23 mouse cellular contexts compared by ENCODE assay signal in the genomic region with DNA sequence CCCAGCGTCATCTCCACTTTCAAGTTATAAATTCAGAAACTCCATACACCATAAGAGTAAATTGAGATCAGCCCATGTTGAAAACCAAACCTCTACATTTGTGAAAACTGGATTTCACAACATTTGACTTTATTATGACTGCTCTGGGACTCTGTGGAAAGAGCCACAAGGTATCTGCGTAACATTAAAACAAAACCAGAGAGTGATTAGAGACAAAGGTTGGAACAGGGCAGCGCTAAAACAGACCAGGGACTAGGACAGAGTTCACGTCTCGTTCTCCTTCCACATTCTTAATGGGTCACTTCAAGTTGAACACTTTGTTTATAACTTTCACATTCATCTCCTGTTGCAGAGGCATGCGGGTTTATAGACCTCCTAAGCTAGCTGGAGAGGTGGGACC.
DNase-seq lines count a peak whose midpoint lies in the region; ATAC-seq and TF ChIP-seq lines count a peak whose summit lies in the region.
"Had no signal": no experiment of that assay in that cellular context is flagged by ENCODE, and none has a peak within 500 bp of the region (broad histone marks: within the 10 kb centered on the region; RNA-seq: fewer than 3 reads in every experiment).

No protein-coding gene starts in this region.

- no peak overlapping the region for H3K9ac ChIP-seq in kidney, embryonic 14.5 days (ENCODE audit: low read depth, low read length)
- H3K9ac ChIP-seq in stomach, postnatal 0 days (ENCODE audit: low read length), result no peak overlapping the region
- H3K9ac ChIP-seq: heart, embryonic 15.5 days; hindbrain, embryonic 12.5 days; liver, embryonic 13.5 days; midbrain, embryonic 13.5 days had no signal

- no peak overlapping the region for H3K4me3 ChIP-seq in kidney, embryonic 14.5 days (ENCODE audit: low read length)
- H3K4me3 ChIP-seq in brown adipose tissue, adult 24 weeks (ENCODE audit: insufficient read depth, low read depth, low read length), result no peak overlapping the region
- H3K4me3 ChIP-seq in limb, embryonic 10.5 days, result no peak overlapping the region
- no peak overlapping the region for H3K4me3 ChIP-seq in stomach, postnatal 0 days (ENCODE audit: low read depth, low read length)
- H3K4me3 ChIP-seq: heart, embryonic 15.5 days; hindbrain, embryonic 12.5 days; left cerebral cortex, adult 2 months; liver, embryonic 13.5 days; midbrain, embryonic 13.5 days had no signal

- TF ChIP-seq CTCF in stomach, postnatal 0 days (IDR thresholded peaks at IDR 0.05; ENCODE audit: low read depth), result no peak

- no peaks in the 10 kb centered on the region for H3K9me3 ChIP-seq in kidney, embryonic 14.5 days (ENCODE audit: control insufficient read depth, low read length)
- no peaks in the 10 kb centered on the region for H3K9me3 ChIP-seq in limb, embryonic 10.5 days (replicated peaks)
- no peaks in the 10 kb centered on the region for H3K9me3 ChIP-seq in stomach, postnatal 0 days (ENCODE audit: control insufficient read depth, low read length)
- H3K9me3 ChIP-seq: heart, embryonic 15.5 days; hindbrain, embryonic 12.5 days; liver, embryonic 13.5 days; midbrain, embryonic 13.5 days had no signal

- DNase-seq in kidney, adult 9 months, result peak; percentile 46
- DNase-seq in limb, embryonic 10.5 days (ENCODE audit: low spot score), result no peak
- no peak for DNase-seq in stomach, postnatal 0 days (ENCODE audit: low spot score)
- DNase-seq: adrenal gland, adult 2 months; B cell, adult 2 months; cerebellum, adult 8-10 months; gastrocnemius, postnatal 14 days; heart, postnatal 36 days; liver, embryonic 13.5 days; lung, adult 2 months; lung, postnatal 10 days; thymus, postnatal 4 days had no signal

- WGBS in kidney, embryonic 14.5 days, result 55% methylated on average over 6 of the region's 6 CpGs
- 71% methylated on average over 6 of the region's 6 CpGs for WGBS in limb, embryonic 10.5 days
- 59% methylated on average over 6 of the region's 6 CpGs for WGBS in stomach, postnatal 0 days

- no peaks in the 10 kb centered on the region for H3K36me3 ChIP-seq in kidney, embryonic 14.5 days (ENCODE audit: control insufficient read depth, insufficient read depth, low read length)
- H3K36me3 ChIP-seq in limb, embryonic 10.5 days, result no peaks in the 10 kb centered on the region
- no peaks in the 10 kb centered on the region for H3K36me3 ChIP-seq in stomach, postnatal 0 days (ENCODE audit: control insufficient read depth, insufficient read depth, low read length)
- H3K36me3 ChIP-seq: heart, embryonic 15.5 days; hindbrain, embryonic 12.5 days; liver, embryonic 13.5 days; midbrain, embryonic 13.5 days had no signal

- no peak overlapping the region for H3K4me2 ChIP-seq in kidney, embryonic 14.5 days (replicated peaks; ENCODE audit: low read depth, low read length)
- peak overlapping the region; percentile 11; the same call in 1 of the 2 replicates for H3K4me2 ChIP-seq in stomach, postnatal 0 days (replicated peaks; ENCODE audit: low read depth)
- H3K4me2 ChIP-seq: heart, embryonic 15.5 days; hindbrain, embryonic 12.5 days; liver, embryonic 13.5 days; midbrain, embryonic 13.5 days had no signal

- no peak overlapping the region for H3K27ac ChIP-seq in kidney, embryonic 14.5 days (ENCODE audit: low read depth, low read length)
- H3K27ac ChIP-seq in brown adipose tissue, adult 24 weeks (replicated peaks; ENCODE audit: low read depth, low read length), result peak overlapping the region; percentile 84
- 0 out of 2 replicates have a peak overlapping the region, but pooled peaks have one; percentile 47 for H3K27ac ChIP-seq in limb, embryonic 10.5 days
- no peak overlapping the region for H3K27ac ChIP-seq in stomach, postnatal 0 days (replicated peaks)
- H3K27ac ChIP-seq: heart, embryonic 15.5 days; hindbrain, embryonic 12.5 days; kidney, postnatal 0 days; left cerebral cortex, adult 2 months; liver, embryonic 13.5 days; macrophage; midbrain, embryonic 13.5 days had no signal

- H3K4me1 ChIP-seq in kidney, embryonic 14.5 days (ENCODE audit: control insufficient read depth, insufficient read depth, low read length), result peaks cover 10% of the 10 kb centered on the region
- peaks cover 5% of the 10 kb centered on the region; the same call in 1 of the 2 replicates for H3K4me1 ChIP-seq in brown adipose tissue, adult 24 weeks (ENCODE audit: control insufficient read depth, insufficient read depth, insufficient read length, low read length)
- H3K4me1 ChIP-seq in limb, embryonic 10.5 days, result peaks cover 48% of the 10 kb centered on the region
- H3K4me1 ChIP-seq in stomach, postnatal 0 days (replicated peaks; ENCODE audit: control insufficient read depth, insufficient read depth), result no peaks in the 10 kb centered on the region
- H3K4me1 ChIP-seq: heart, embryonic 15.5 days; liver, embryonic 13.5 days had no signal

- no peaks in the 10 kb centered on the region for H3K27me3 ChIP-seq in kidney, embryonic 14.5 days (ENCODE audit: control insufficient read depth, insufficient read depth, low read length)
- H3K27me3 ChIP-seq in limb, embryonic 10.5 days (ENCODE audit: low read depth, poor library complexity, severe bottlenecking), result peaks cover 19% of the 10 kb centered on the region
- no peaks in the 10 kb centered on the region for H3K27me3 ChIP-seq in stomach, postnatal 0 days (ENCODE audit: control insufficient read depth, insufficient read depth, low read length)
- H3K27me3 ChIP-seq: heart, embryonic 15.5 days; hindbrain, embryonic 12.5 days; liver, embryonic 13.5 days; midbrain, embryonic 13.5 days had no signal

- no peak for TF ChIP-seq EP300 in stomach, postnatal 0 days (optimal IDR thresholded peaks at IDR 0.05)

- no peak for ATAC-seq in kidney, embryonic 14.5 days (ENCODE audit: low FRiP score, low TSS enrichment)
- ATAC-seq in stomach, postnatal 0 days (ENCODE audit: low FRiP score, low TSS enrichment), result peak; percentile 53; the same call in 1 of the 2 replicates
- ATAC-seq in erythroid progenitor cell, adult 5-6 weeks (replicated peaks; ENCODE audit: low FRiP score, poor library complexity, severe bottlenecking), result no peak
- ATAC-seq: forebrain, embryonic 14.5 days; intestine, embryonic 16.5 days; midbrain, embryonic 13.5 days had no signal

Comparison
In these comparisons a context has a peak if more than half of its experiments do, and no peak if none do; other contexts are left out.
1. H3K27ac ChIP-seq: peak in brown adipose tissue, adult 24 weeks (single experiment) and limb, embryonic 10.5 days (single experiment); none in kidney, embryonic 14.5 days (single experiment) and stomach, postnatal 0 days (single experiment).